ENCODE assay signal across 27 mouse cellular contexts in the genomic region with DNA sequence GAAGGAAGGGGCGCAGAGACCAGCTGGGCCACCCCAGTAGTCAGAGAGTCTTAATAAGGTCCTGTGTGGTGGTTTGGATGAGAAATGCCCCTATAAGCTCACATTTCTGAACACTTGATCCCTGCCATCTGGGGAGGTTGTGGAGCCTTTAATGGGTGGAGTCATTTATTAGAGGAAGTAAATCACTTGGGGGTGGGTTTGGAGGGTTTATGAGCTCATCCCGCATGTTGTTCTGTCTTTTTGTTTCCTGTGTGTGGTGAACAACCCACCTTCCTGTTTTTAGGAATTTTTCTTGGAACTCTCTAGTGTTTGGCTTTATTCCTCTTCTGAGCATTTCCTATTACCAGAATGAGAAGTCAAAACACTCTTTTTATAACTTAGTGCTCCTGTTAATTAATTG. TPM values are rescaled to one million over a fixed set of nuclear protein-coding genes. Genes with fewer than 3 reads are reported as not detected.
A peak's percentile ranks its signal among the peaks of the same experiment; 100 is the strongest.
DNase-seq lines count a peak whose midpoint lies in the region; ATAC-seq and TF ChIP-seq lines count a peak whose summit lies in the region.
"Had no signal": no experiment of that assay in that cellular context is flagged by ENCODE, and none has a peak within 500 bp of the region (broad histone marks: within the 10 kb centered on the region; RNA-seq: fewer than 3 reads in every experiment).

No protein-coding gene starts in this region.

- H3K4me3 ChIP-seq in lung, postnatal 0 days (ENCODE audit: low read depth, low read length), result no peak overlapping the region
- H3K4me3 ChIP-seq in bone marrow macrophage, adult 2 months (ENCODE audit: insufficient read depth, low read length), result no peak overlapping the region
- no peak overlapping the region for H3K4me3 ChIP-seq in limb, embryonic 10.5 days
- H3K4me3 ChIP-seq in layer of hippocampus, adult 2 months, result no peak overlapping the region
- H3K4me3 ChIP-seq: embryonic facial prominence, embryonic 12.5 days; embryonic facial prominence, embryonic 15.5 days; gastrocnemius, adult 2 months; heart, embryonic 12.5 days; heart, embryonic 15.5 days; hindbrain, embryonic 10.5 days; hindbrain, embryonic 13.5 days had no signal

- H3K4me2 ChIP-seq in lung, postnatal 0 days (replicated peaks; ENCODE audit: low read depth, low read length), result no peak overlapping the region
- H3K4me2 ChIP-seq: embryonic facial prominence, embryonic 12.5 days; embryonic facial prominence, embryonic 15.5 days; heart, embryonic 12.5 days; heart, embryonic 15.5 days; hindbrain, embryonic 13.5 days had no signal

- no peaks in the 10 kb centered on the region for H3K4me1 ChIP-seq in lung, postnatal 0 days (ENCODE audit: insufficient read depth, low read depth, low read length)
- peaks cover 12% of the 10 kb centered on the region for H3K4me1 ChIP-seq in bone marrow macrophage, adult 2 months (ENCODE audit: control insufficient read depth, insufficient read depth, low read length)
- H3K4me1 ChIP-seq in limb, embryonic 10.5 days, result peaks cover 12% of the 10 kb centered on the region; the same call in 1 of the 2 replicates
- H3K4me1 ChIP-seq: embryonic facial prominence, embryonic 12.5 days; heart, embryonic 12.5 days; hindbrain, embryonic 10.5 days; hindbrain, embryonic 13.5 days had no signal

- H3K9me3 ChIP-seq in lung, postnatal 0 days (ENCODE audit: low read length), result no peaks in the 10 kb centered on the region
- no peaks in the 10 kb centered on the region for H3K9me3 ChIP-seq in limb, embryonic 10.5 days (replicated peaks)
- H3K9me3 ChIP-seq: embryonic facial prominence, embryonic 12.5 days; embryonic facial prominence, embryonic 15.5 days; heart, embryonic 12.5 days; heart, embryonic 15.5 days; hindbrain, embryonic 10.5 days; hindbrain, embryonic 13.5 days had no signal

- DNase-seq in lung, postnatal 0 days (ENCODE audit: low spot score), result peak; percentile 37
- DNase-seq in lung, postnatal 10 days, result no peak
- DNase-seq in limb, embryonic 10.5 days (ENCODE audit: low spot score), result no peak
- no peak for DNase-seq in layer of hippocampus, adult 2 months (ENCODE audit: low spot score in 2 of 2)
- DNase-seq in urinary bladder, postnatal 36 days (ENCODE audit: low spot score in 2 of 2), result no peak
- DNase-seq: adrenal gland, adult 8-10 months; adrenal gland, postnatal 25 days; cerebellum, adult 18-20 months; cerebellum, adult 9-10 months; cerebellum, postnatal 14 days; forebrain, postnatal 0 days; gastrocnemius, adult 2 months; gastrocnemius, postnatal 14 days; heart, adult 18-20 months; heart, postnatal 10 days; heart, postnatal 36 days had no signal

- WGBS in lung, postnatal 0 days, result 71% methylated on average over 2 of the region's 2 CpGs
- 55% methylated on average over 2 of the region's 2 CpGs for WGBS in limb, embryonic 10.5 days

- H3K9ac ChIP-seq in lung, postnatal 0 days (replicated peaks; ENCODE audit: low read depth), result no peak overlapping the region
- H3K9ac ChIP-seq: embryonic facial prominence, embryonic 12.5 days; embryonic facial prominence, embryonic 15.5 days; forebrain, postnatal 0 days; heart, embryonic 12.5 days; heart, embryonic 15.5 days; hindbrain, embryonic 13.5 days had no signal

- TF ChIP-seq POLR2A in bone marrow macrophage, adult 2 months (IDR thresholded peaks at IDR 0.05; ENCODE audit: borderline replicate concordance, low read depth, low read length), result no peak

- no peak for ATAC-seq in lung, postnatal 0 days
- ATAC-seq in activated CD4-positive, CD25-positive, alpha-beta regulatory T cell, adult 4 months, result no peak
- ATAC-seq: forebrain, embryonic 14.5 days; forebrain, postnatal 0 days; hindbrain, embryonic 16.5 days; Patski had no signal

- peak; percentile 59; the same call in 1 of the 2 replicates for TF ChIP-seq EP300 in lung, postnatal 0 days (IDR thresholded peaks at IDR 0.05)

- no peaks in the 10 kb centered on the region for H3K27me3 ChIP-seq in lung, postnatal 0 days (replicated peaks; ENCODE audit: insufficient read depth, low read length)
- H3K27me3 ChIP-seq in limb, embryonic 10.5 days (ENCODE audit: low read depth, poor library complexity, severe bottlenecking), result no peaks in the 10 kb centered on the region
- H3K27me3 ChIP-seq: embryonic facial prominence, embryonic 12.5 days; embryonic facial prominence, embryonic 15.5 days; heart, embryonic 15.5 days; hindbrain, embryonic 13.5 days; Patski had no signal

- no peak overlapping the region for H3K27ac ChIP-seq in lung, postnatal 0 days (ENCODE audit: low read length)
- peak overlapping the region; percentile 84 for H3K27ac ChIP-seq in bone marrow macrophage, adult 2 months (ENCODE audit: insufficient read depth, low read depth, low read length)
- 0 out of 2 replicates have a peak overlapping the region, but pooled peaks have one; percentile 42 for H3K27ac ChIP-seq in limb, embryonic 10.5 days
- H3K27ac ChIP-seq in layer of hippocampus, adult 2 months, result no peak overlapping the region
- H3K27ac ChIP-seq: embryonic facial prominence, embryonic 12.5 days; embryonic facial prominence, embryonic 15.5 days; gastrocnemius, adult 2 months; heart, embryonic 15.5 days; hindbrain, embryonic 10.5 days; hindbrain, embryonic 13.5 days had no signal

- no peaks in the 10 kb centered on the region for H3K36me3 ChIP-seq in lung, postnatal 0 days (ENCODE audit: insufficient read depth, low read length)
- H3K36me3 ChIP-seq in limb, embryonic 10.5 days, result no peaks in the 10 kb centered on the region
- H3K36me3 ChIP-seq: embryonic facial prominence, embryonic 12.5 days; embryonic facial prominence, embryonic 15.5 days; heart, embryonic 12.5 days; heart, embryonic 15.5 days; hindbrain, embryonic 10.5 days; hindbrain, embryonic 13.5 days had no signal

- TF ChIP-seq CTCF in lung, postnatal 0 days (IDR thresholded peaks at IDR 0.05), result no peak
- no peak for TF ChIP-seq CTCF in bone marrow macrophage, adult 2 months (IDR thresholded peaks at IDR 0.05; ENCODE audit: low read depth, low read length)
- no peak for TF ChIP-seq CTCF in layer of hippocampus, adult 2 months (conservative IDR thresholded peaks at IDR 0.05)

RNA-seq across cellular contexts. Expression of a gene that starts 19.8 kb away (rescaled TPM):
- 10.1 and 11.7 TPM in 2 replicates for polyA plus RNA-seq in lung, postnatal 0 days (2015; fragmentation: Nextera tagmentation; extraction: Ambion mirVana)
- polyA plus RNA-seq in bone marrow macrophage, adult 2 months (2012; ENCODE audit: insufficient read depth, insufficient read length, missing spikeins), result not detected in 2 replicates
- 4.6 and 5.7 TPM in 2 replicates for polyA plus RNA-seq in limb, embryonic 10.5 days (2016; fragmentation: Nextera tagmentation; extraction: Ambion mirVana)
- 1 to 10 TPM; 1.5 to 1.6 TPM for polyA plus RNA-seq in activated CD4-positive, CD25-positive, alpha-beta regulatory T cell, adult 4 months (2017; shearing (Covaris generic))
- total RNA-seq in layer of hippocampus, adult 2 months (2021), result 1 to 10 TPM; 5.1 to 5.9 TPM
- total RNA-seq: heart, adult 18-20 months had no signal

Comparison
In these comparisons a context has a peak if more than half of its experiments do, and no peak if none do; other contexts are left out.
1. H3K27ac ChIP-seq: peak in bone marrow macrophage, adult 2 months (single experiment) and limb, embryonic 10.5 days (single experiment); none in lung, postnatal 0 days (single experiment) and layer of hippocampus, adult 2 months (single experiment).